Mouse (Mus musculus) limb, embryonic 12.5 days (tissue): ENCODE data around the gene Sipa1l1. TPM values are rescaled to one million over a fixed set of nuclear protein-coding genes. Genes with fewer than 3 reads are reported as not detected.

Experiments used
- ATAC-seq: fragments of 200-750 bp; cut with Nextera tagmentation; 2 replicates; pipeline ENCODE4 v1.8.0; 2017; ENCODE audit warnings: low read depth, moderate TSS enrichment; ENCODE audit not compliant: insufficient number of reproducible peaks, insufficient read depth, low FRiP score, low TSS enrichment
- H3K27ac ChIP-seq: fragments of 300-500 bp; sonication (generic); 2 replicates; pipeline ENCODE4 v1.5.1; 2016; ENCODE audit warnings: mild to moderate bottlenecking, moderate library complexity
- H3K27me3 ChIP-seq: fragments of 300-500 bp; sonication (generic); 2 replicates; pipeline ENCODE4 v1.6.1; 2016; ENCODE audit warnings: mild to moderate bottlenecking, moderate library complexity
- H3K36me3 ChIP-seq: fragments of 300-500 bp; sonication (generic); 2 replicates; pipeline ENCODE4 v1.6.1; 2016; ENCODE audit warnings: mild to moderate bottlenecking, moderate library complexity
- H3K4me1 ChIP-seq: fragments of 300-500 bp; sonication (generic); replicated peaks from 2 replicates; pipeline ENCODE4 v1.6.1; 2016
- H3K4me2 ChIP-seq: fragments of 300-500 bp; sonication (generic); 2 replicates; pipeline ENCODE4 v1.6.1; 2016; ENCODE audit warnings: mild to moderate bottlenecking, moderate library complexity
- H3K4me3 ChIP-seq: fragments of 300-500 bp; sonication (generic); replicated peaks from 2 replicates; pipeline ENCODE4 v1.5.1; 2016; ENCODE audit warnings: mild to moderate bottlenecking
- H3K9ac ChIP-seq: fragments of 300-500 bp; sonication (generic); replicated peaks from 2 replicates; pipeline ENCODE4 v1.6.1; 2016; ENCODE audit warnings: mild to moderate bottlenecking, moderate library complexity
- H3K9me3 ChIP-seq: fragments of 300-500 bp; sonication (generic); 2 replicates; pipeline ENCODE4 v1.6.1; 2016; ENCODE audit warnings: mild to moderate bottlenecking, moderate library complexity
- WGBS: fragments of 180-500 bp; shearing (Covaris S2); methylation state at CpG from one replicate; pipeline ENCODE4 v1.1.7; 2016; 5-methylcytosine and 5-hydroxymethylcytosine counted together
- polyA plus RNA-seq: library from polyadenylated mRNA; unstranded; fragments of >200 nt; fragmentation: Nextera tagmentation; extraction: Ambion mirVana; gene quantifications from 2 replicates; pipeline ENCODE4 v1.2.1, GENCODE M21; 2016

The Sipa1l1 gene
- polyA plus RNA-seq, 1 experiment from 2014 or later, result 33.1 TPM

- no peak overlapping the region for H3K4me3 ChIP-seq
- no peaks in the 10 kb centered on the region for H3K27me3 ChIP-seq
- H3K4me1 ChIP-seq, result peaks cover 16% of the 10 kb centered on the region; the same call in 1 of the 2 replicates
- peaks cover 16% of the 10 kb centered on the region for H3K36me3 ChIP-seq
- H3K27ac ChIP-seq, result no peak overlapping the region
- WGBS, result 80% methylated on average over 6 of the region's 6 CpGs
- no peak overlapping the region for H3K9ac ChIP-seq
- no peaks in the 10 kb centered on the region for H3K9me3 ChIP-seq
- no peak overlapping the region for H3K4me2 ChIP-seq
- ATAC-seq, result no peak
Measured at GRCm38 (mm10) chr12:82340196-82340918, 171.2 kb downstream of the Sipa1l1 start.

DNA sequence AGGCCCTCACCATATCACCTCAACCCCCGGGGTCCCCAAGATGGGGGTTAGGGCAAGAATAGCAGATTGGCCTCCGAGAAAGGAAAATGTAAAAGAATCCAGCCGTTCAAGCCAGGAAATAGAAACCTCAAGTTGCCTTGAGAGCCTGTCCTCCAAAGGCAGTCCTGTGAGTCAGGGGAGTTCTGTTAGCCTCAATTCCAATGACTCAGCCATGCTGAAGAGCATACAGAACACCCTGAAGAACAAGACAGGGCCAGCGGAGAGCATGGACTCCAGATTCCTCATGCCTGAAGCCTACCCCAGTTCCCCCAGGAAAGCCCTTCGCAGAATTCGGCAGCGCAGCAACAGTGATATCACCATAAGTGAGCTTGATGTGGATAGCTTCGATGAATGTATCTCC is 172.1 kb downstream of the Sipa1l1 start:
- ATAC-seq, result no peak
- H3K27me3 ChIP-seq, result no peaks in the 10 kb centered on the region

GRCm38 (mm10) chr12:82341696-82342095 is 172.6 kb downstream of the Sipa1l1 start:
- H3K4me3 ChIP-seq, result no peak overlapping the region

More for the DNA sequence above, 172.1 kb downstream of the Sipa1l1 start:
- no peak overlapping the region for H3K4me3 ChIP-seq
- no peak overlapping the region for H3K4me2 ChIP-seq
- no peak overlapping the region for H3K27ac ChIP-seq
- WGBS, result 95% methylated on average over 8 of the region's 8 CpGs
- H3K9me3 ChIP-seq, result no peaks in the 10 kb centered on the region
- H3K9ac ChIP-seq, result no peak overlapping the region
- H3K36me3 ChIP-seq, result peaks cover 16% of the 10 kb centered on the region
- H3K4me1 ChIP-seq, result peaks cover 16% of the 10 kb centered on the region; the same call in 1 of the 2 replicates

GRCm38 (mm10) chr12:82350082-82350481 is 181.0 kb downstream of the Sipa1l1 start:
- peaks cover 21% of the 10 kb centered on the region for H3K4me1 ChIP-seq
- no peak overlapping the region for H3K27ac ChIP-seq
- no peak overlapping the region for H3K4me2 ChIP-seq
- H3K4me3 ChIP-seq, result no peak overlapping the region
- ATAC-seq, result no peak
- WGBS, result 90% methylated on average over 10 of the region's 11 CpGs
- H3K27me3 ChIP-seq, result no peaks in the 10 kb centered on the region
- no peaks in the 10 kb centered on the region for H3K36me3 ChIP-seq
- H3K9me3 ChIP-seq, result no peaks in the 10 kb centered on the region
- no peak overlapping the region for H3K9ac ChIP-seq

More at GRCm38 (mm10) chr12:82341696-82342095, 172.6 kb downstream of the Sipa1l1 start:
- no peak overlapping the region for H3K4me2 ChIP-seq
- no peaks in the 10 kb centered on the region for H3K27me3 ChIP-seq
- peaks cover 16% of the 10 kb centered on the region; the same call in 1 of the 2 replicates for H3K4me1 ChIP-seq
- ATAC-seq, result no peak
- H3K9ac ChIP-seq, result no peak overlapping the region
- H3K9me3 ChIP-seq, result no peaks in the 10 kb centered on the region
- no peak overlapping the region for H3K27ac ChIP-seq
- peaks cover 16% of the 10 kb centered on the region for H3K36me3 ChIP-seq
- 96% methylated on average over 9 of the region's 9 CpGs for WGBS

GRCm38 (mm10) chr12:82350891-82351290 is 181.8 kb downstream of the Sipa1l1 start:
- no peak overlapping the region for H3K9ac ChIP-seq
- H3K36me3 ChIP-seq, result no peaks in the 10 kb centered on the region
- ATAC-seq, result no peak
- no peak overlapping the region for H3K4me3 ChIP-seq
- no peaks in the 10 kb centered on the region for H3K9me3 ChIP-seq
- WGBS, result 79% methylated on average over 6 of the region's 6 CpGs
- peaks cover 28% of the 10 kb centered on the region for H3K4me1 ChIP-seq
- H3K27me3 ChIP-seq, result no peaks in the 10 kb centered on the region
- no peak overlapping the region for H3K27ac ChIP-seq
- no peak overlapping the region for H3K4me2 ChIP-seq

DNA sequence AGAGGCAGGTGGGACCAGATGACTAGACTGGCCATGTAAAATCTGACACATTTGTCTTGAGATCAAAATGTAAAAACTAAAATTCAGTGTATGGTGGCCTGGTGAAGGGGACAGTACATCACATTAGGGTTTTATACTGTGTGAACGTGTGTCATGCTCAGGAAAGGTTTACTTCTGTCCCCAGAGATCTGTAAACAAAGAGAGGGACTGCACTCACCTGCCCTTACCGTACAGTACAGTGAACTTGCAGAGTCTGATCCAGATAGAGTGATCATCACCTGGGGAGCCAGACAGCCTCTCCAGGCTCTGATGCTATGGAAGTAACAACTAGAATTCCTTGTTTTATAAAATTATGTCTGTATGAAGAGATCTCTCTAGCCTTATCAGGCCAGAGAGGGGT is 184.5 kb downstream of the Sipa1l1 start:
- WGBS, result 76% methylated on average over 2 of the region's 2 CpGs
- Histone ChIP-seq H3K4me2 (no peak overlapping the region), H3K36me3 (peaks cover 12% of the 10 kb centered on the region), H3K4me3 (no peak overlapping the region), H3K27me3 (no peaks in the 10 kb centered on the region), H3K9me3 (no peaks in the 10 kb centered on the region), H3K27ac (no peak overlapping the region), H3K4me1 (peaks cover 23% of the 10 kb centered on the region), H3K9ac (no peak overlapping the region)
- ATAC-seq, result no peak

DNA sequence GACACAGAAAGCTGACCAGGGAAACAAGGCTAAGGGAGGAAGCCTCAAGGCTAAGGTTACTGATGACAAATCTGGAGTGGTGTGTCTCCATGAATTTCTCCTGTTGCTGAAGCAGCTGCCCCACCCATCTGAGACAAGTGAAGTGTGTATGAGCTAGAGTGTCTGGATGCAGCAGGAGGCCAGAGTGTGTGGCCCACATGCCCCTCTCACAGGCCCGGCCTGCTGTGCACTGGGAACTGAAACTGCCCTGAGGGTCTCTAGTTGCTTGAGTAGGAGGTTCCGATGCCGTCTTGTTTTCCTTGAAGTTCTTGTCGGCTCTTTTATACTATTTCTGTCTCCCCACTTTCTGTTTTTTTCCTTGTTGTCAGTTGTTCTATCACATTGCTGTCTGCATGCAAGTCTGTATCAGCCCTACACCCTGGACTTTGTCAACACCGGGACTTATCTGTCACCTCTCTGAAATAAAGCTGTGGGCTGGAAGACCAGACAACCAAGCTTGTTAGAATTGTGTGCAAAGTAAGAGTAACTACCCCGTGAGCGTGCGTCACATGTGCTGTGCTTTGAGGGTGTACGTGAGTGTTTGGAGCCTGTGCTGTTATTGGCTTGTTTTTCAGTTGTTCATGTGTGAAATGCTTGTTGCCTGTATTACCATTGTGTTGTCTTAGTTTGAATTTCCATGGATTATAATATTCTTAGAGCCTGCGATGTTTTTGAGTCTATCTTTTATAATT is 186.5 kb downstream of the Sipa1l1 start:
- Histone ChIP-seq H3K4me2 (no peak overlapping the region), H3K27ac (no peak overlapping the region), H3K9me3 (no peaks in the 10 kb centered on the region), H3K27me3 (no peaks in the 10 kb centered on the region), H3K9ac (no peak overlapping the region), H3K4me1 (peaks cover 17% of the 10 kb centered on the region), H3K36me3 (peaks cover 16% of the 10 kb centered on the region), H3K4me3 (no peak overlapping the region)
- no peak for ATAC-seq
- 67% methylated on average over 10 of the region's 10 CpGs for WGBS

DNA sequence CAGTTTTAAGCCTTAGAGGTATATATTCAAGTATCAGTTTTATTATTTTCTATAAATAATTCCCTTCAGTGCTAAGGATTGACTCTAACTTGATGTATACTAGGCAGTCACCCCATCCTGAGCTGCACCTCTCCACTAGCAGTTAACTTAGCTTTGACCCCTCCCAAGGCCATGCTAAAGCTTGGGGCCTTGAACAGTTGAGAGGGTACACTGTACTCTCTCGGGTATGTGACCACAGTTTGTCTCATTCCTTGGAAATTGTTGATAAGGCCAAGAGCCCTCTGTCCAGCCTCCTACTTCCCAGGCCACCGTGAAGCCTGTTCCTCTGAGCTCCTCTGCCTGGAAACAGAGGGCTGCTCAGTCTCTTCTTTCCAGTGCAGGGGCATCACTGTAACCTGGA is 187.4 kb downstream of the Sipa1l1 start:
- Histone ChIP-seq H3K4me3 (no peak overlapping the region), H3K9ac (no peak overlapping the region), H3K4me2 (no peak overlapping the region), H3K36me3 (peaks cover 16% of the 10 kb centered on the region), H3K27me3 (no peaks in the 10 kb centered on the region), H3K9me3 (no peaks in the 10 kb centered on the region), H3K27ac (no peak overlapping the region), H3K4me1 (peaks cover 14% of the 10 kb centered on the region)
- WGBS, result 86% methylated on average over 2 of the region's 2 CpGs
- no peak for ATAC-seq

GRCm38 (mm10) chr12:82357431-82357830 is 188.3 kb downstream of the Sipa1l1 start:
- peaks cover 14% of the 10 kb centered on the region for H3K4me1 ChIP-seq
- H3K27me3 ChIP-seq, result no peaks in the 10 kb centered on the region
- H3K27ac ChIP-seq, result no peak overlapping the region
- H3K9ac ChIP-seq, result no peak overlapping the region
- no peak overlapping the region for H3K4me2 ChIP-seq
- H3K9me3 ChIP-seq, result no peaks in the 10 kb centered on the region
- peaks cover 16% of the 10 kb centered on the region for H3K36me3 ChIP-seq
- H3K4me3 ChIP-seq, result no peak overlapping the region
- 90% methylated on average over 5 of the region's 5 CpGs for WGBS
- no peak for ATAC-seq

GRCm38 (mm10) chr12:82362796-82363195 is 193.7 kb downstream of the Sipa1l1 start:
- Histone ChIP-seq H3K27ac (no peak overlapping the region), H3K4me1 (peaks cover 14% of the 10 kb centered on the region), H3K36me3 (peaks cover 17% of the 10 kb centered on the region), H3K9ac (no peak overlapping the region), H3K9me3 (no peaks in the 10 kb centered on the region), H3K4me2 (no peak overlapping the region), H3K27me3 (no peaks in the 10 kb centered on the region), H3K4me3 (no peak overlapping the region)
- 92% methylated on average over 9 of the region's 9 CpGs for WGBS
- no peak for ATAC-seq

DNA sequence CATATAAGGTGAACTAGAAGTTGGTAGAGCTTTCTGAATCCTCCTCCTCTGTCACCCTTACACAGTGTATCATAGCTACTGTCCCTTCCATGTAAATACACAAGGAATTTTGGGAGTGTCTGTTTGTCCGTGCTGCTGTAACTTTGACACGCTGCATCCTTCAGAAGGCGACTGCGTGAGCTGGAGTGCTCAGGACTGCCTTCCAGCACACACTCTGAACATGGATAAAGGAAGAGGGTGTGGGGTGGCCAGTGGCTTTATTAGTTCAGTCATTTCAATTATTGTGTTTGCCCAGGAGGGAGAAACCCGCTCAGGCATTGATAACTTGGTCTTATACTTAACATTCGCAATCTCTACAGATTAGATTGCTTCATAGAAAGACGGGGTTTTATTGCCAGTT is 195.1 kb downstream of the Sipa1l1 start:
- Histone ChIP-seq H3K9me3 (no peaks in the 10 kb centered on the region), H3K4me3 (no peak overlapping the region), H3K27ac (no peak overlapping the region), H3K4me2 (no peak overlapping the region), H3K36me3 (peaks cover 7% of the 10 kb centered on the region; the same call in 1 of the 2 replicates), H3K4me1 (peaks cover 14% of the 10 kb centered on the region), H3K9ac (no peak overlapping the region), H3K27me3 (no peaks in the 10 kb centered on the region)
- ATAC-seq, result no peak
- 89% methylated on average over 7 of the region's 7 CpGs for WGBS
